Mouse (Mus musculus): ENCODE results near the gene Ift20.

DNA sequence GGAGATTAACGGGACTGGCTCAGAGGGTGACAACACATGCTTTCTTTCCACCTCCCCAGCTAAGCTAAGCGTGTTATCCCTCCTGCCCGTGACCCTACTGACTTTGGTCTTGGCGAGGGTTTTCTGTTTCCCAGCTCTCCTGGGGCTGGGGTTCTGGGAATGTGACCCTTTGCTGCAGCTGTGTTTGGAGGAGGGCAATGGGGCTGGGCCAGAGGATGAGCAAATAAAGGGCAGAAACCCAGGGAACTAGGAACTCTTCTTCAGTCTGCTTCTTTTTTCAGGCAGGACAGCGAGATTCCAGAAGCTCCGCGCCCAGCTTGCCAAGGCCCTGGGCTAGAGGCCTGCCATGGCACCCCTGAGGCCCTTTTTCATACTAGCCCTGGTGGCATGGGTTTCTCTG lies 37.2 kb upstream of the Ift20 start, which contains the start of gene Vtn:
- TF ChIP-seq POLR2A (IDR thresholded peaks at IDR 0.05; ENCODE audit: low read depth, low read length), result no peak
- no peak for TF ChIP-seq CTCF (IDR thresholded peaks at IDR 0.05; ENCODE audit: extremely low read depth, insufficient read length, insufficient replicate concordance, low read depth, low read length)
